Mouse (Mus musculus) heart, postnatal 0 days (tissue): ENCODE results near the gene Carnmt1. TPM values are rescaled to one million over a fixed set of nuclear protein-coding genes. Genes with fewer than 3 reads are reported as not detected.

Experiments
- ATAC-seq: fragments of 200-750 bp; cut with Nextera tagmentation; 2 replicates; pipeline ENCODE4 v1.8.0; 2017; ENCODE audit warnings: low read depth, moderate number of reproducible peaks, moderate library complexity; ENCODE audit not compliant: insufficient read depth
- DNase-seq: peaks from one replicate; pipeline ENCODE4 v3.0.0-alpha.2; 2016; ENCODE audit warnings: low spot score
- H3K27ac ChIP-seq: fragments of 300-500 bp; sonication (generic); 2 replicates; pipeline ENCODE4 v1.5.1; 2014; ENCODE audit warnings: low read depth, mild to moderate bottlenecking
- H3K27me3 ChIP-seq: fragments of 300-500 bp; sonication (generic); 2 replicates; pipeline ENCODE4 v1.6.1; 2014; ENCODE audit warnings: low read length, mixed read lengths; ENCODE audit not compliant: control insufficient read depth, insufficient read depth
- H3K36me3 ChIP-seq: fragments of 300-500 bp; sonication (generic); replicated peaks from 2 replicates; pipeline ENCODE4 v1.6.1; 2014; ENCODE audit warnings: low read length, mixed read lengths; ENCODE audit not compliant: control insufficient read depth, insufficient read depth
- H3K4me1 ChIP-seq: fragments of 300-500 bp; sonication (generic); 2 replicates; pipeline ENCODE4 v1.6.1; 2014; ENCODE audit warnings: antibody characterized with exemption; ENCODE audit not compliant: control insufficient read depth, insufficient read depth
- H3K4me2 ChIP-seq: fragments of 300-500 bp; sonication (generic); 2 replicates; pipeline ENCODE4 v1.6.1; 2014; ENCODE audit warnings: low read depth, mild to moderate bottlenecking, low read length, moderate library complexity
- H3K4me3 ChIP-seq: fragments of 300-500 bp; sonication (generic); 2 replicates; pipeline ENCODE4 v1.5.1; 2014; ENCODE audit warnings: low read depth, low read length
- H3K9ac ChIP-seq: fragments of 300-500 bp; sonication (generic); replicated peaks from 2 replicates; pipeline ENCODE4 v1.6.1; 2014; ENCODE audit warnings: low read depth, low read length, mixed read lengths
- H3K9me3 ChIP-seq: fragments of 300-500 bp; sonication (generic); replicated peaks from 2 replicates; pipeline ENCODE4 v1.6.1; 2016; ENCODE audit warnings: low read length; ENCODE audit not compliant: control insufficient read depth
- CTCF ChIP-seq: IDR thresholded peaks from 2 replicates; pipeline ENCODE4 v1.5.1; 2016; ENCODE audit warnings: antibody characterized with exemption, control low read depth, low read depth
- EP300 ChIP-seq: IDR thresholded peaks from 2 replicates; pipeline ENCODE4 v1.6.1; 2016; ENCODE audit warnings: antibody characterized with exemption, low read depth
- WGBS: fragments of 180-500 bp; shearing (Covaris S2); extraction: QIAGEN DNeasy Blood & Tissue Kit; methylation state at CpG from one replicate; pipeline ENCODE4 v1.1.7; 2014; 5-methylcytosine and 5-hydroxymethylcytosine counted together
- polyA plus RNA-seq: library from polyadenylated mRNA; unstranded; fragments of >200 nt; fragmentation: Nextera tagmentation; extraction: Ambion mirVana; gene quantifications from 2 replicates; pipeline ENCODE4 v1.2.1, GENCODE M21; 2015
- total RNA-seq: library from RNA; depleted of rRNA; stranded (reverse); fragments of >200 nt; gene quantifications from 2 replicates; pipeline ENCODE4 v1.2.3, GENCODE M21; 2014; ENCODE audit warnings: low replicate concordance

Carnmt1 gene
- total and polyA plus RNA-seq, 2 experiments from 2014 or later, result 24.6 to 28.6 TPM

GRCm38 (mm10) chr19:18673116-18673515 is 2.6 kb downstream of the Carnmt1 start:
- Histone ChIP-seq H3K4me1 (peaks cover 19% of the 10 kb centered on the region), H3K27me3 (no peaks in the 10 kb centered on the region), H3K4me2 (peak overlapping the region; percentile 87; the same call in 1 of the 2 replicates), H3K27ac (no peak overlapping the region), H3K36me3 (no peaks in the 10 kb centered on the region), H3K4me3 (no peak overlapping the region), H3K9me3 (no peaks in the 10 kb centered on the region), H3K9ac (no peak overlapping the region; the same call in 1 of the 2 replicates)
- ATAC-seq (no peak), DNase-seq (no peak)
- TF ChIP-seq CTCF (no peak), EP300 (no peak)
- 42% methylated on average over 4 of the region's 4 CpGs for WGBS

DNA sequence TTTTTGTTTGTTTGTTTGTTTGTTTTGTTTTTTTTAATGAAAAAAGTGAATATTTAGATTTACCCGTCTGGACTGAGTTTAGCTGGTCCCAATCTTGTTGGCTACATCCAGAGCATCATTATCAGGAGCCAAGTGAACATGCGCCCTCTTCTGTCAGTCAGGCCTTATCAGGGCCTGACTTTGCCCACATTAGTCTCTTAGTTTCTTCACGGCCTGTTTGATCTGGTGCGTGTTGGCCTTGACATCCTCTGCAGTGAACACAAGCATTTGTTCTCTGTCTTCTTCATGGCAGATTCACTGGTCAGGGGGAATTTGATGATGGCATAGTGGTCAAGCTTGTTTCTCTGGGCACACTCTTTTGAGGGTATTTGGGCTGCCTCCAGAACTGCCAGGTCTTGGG is 11.6 kb downstream of the Carnmt1 start:
- no peak overlapping the region for H3K27ac ChIP-seq
- DNase-seq, result no peak
- no peaks in the 10 kb centered on the region for H3K9me3 ChIP-seq
- WGBS, result 38% methylated on average over 4 of the region's 4 CpGs
- no peak overlapping the region for H3K4me2 ChIP-seq
- peaks cover 24% of the 10 kb centered on the region for H3K36me3 ChIP-seq
- H3K9ac ChIP-seq, result no peak overlapping the region
- H3K27me3 ChIP-seq, result no peaks in the 10 kb centered on the region
- no peak for ATAC-seq
- no peaks in the 10 kb centered on the region for H3K4me1 ChIP-seq
- no peak overlapping the region for H3K4me3 ChIP-seq
- no peak for TF ChIP-seq CTCF
- no peak for TF ChIP-seq EP300

- 70% methylated on average over 3 of the region's 3 CpGs for WGBS
- H3K4me3 ChIP-seq, result no peak overlapping the region
- ATAC-seq (peak; percentile 49; the same call in 1 of the 2 replicates), DNase-seq (peak; percentile 53)
- H3K4me1 ChIP-seq, result no peaks in the 10 kb centered on the region
- H3K9ac ChIP-seq, result no peak overlapping the region
- no peaks in the 10 kb centered on the region for H3K27me3 ChIP-seq
- peak; percentile 74 for TF ChIP-seq CTCF
- TF ChIP-seq EP300, result no peak
- no peaks in the 10 kb centered on the region for H3K9me3 ChIP-seq
- peaks cover 11% of the 10 kb centered on the region; the same call in 1 of the 2 replicates for H3K36me3 ChIP-seq
- no peak overlapping the region for H3K27ac ChIP-seq
- no peak overlapping the region for H3K4me2 ChIP-seq
Observed at GRCm38 (mm10) chr19:18687556-18687955, 17.0 kb downstream of the Carnmt1 start.

GRCm38 (mm10) chr19:18692176-18692575 is 21.6 kb downstream of the Carnmt1 start:
- 28% methylated on average over 3 of the region's 3 CpGs for WGBS
- ATAC-seq, result no peak
- TF ChIP-seq EP300, result no peak
- no peak for TF ChIP-seq CTCF
- Histone ChIP-seq H3K9me3 (no peaks in the 10 kb centered on the region), H3K9ac (no peak overlapping the region), H3K4me2 (no peak overlapping the region), H3K4me1 (no peaks in the 10 kb centered on the region), H3K27me3 (no peaks in the 10 kb centered on the region), H3K27ac (no peak overlapping the region), H3K4me3 (no peak overlapping the region), H3K36me3 (peaks cover 25% of the 10 kb centered on the region; the same call in 1 of the 2 replicates)
- DNase-seq, result no peak

DNA sequence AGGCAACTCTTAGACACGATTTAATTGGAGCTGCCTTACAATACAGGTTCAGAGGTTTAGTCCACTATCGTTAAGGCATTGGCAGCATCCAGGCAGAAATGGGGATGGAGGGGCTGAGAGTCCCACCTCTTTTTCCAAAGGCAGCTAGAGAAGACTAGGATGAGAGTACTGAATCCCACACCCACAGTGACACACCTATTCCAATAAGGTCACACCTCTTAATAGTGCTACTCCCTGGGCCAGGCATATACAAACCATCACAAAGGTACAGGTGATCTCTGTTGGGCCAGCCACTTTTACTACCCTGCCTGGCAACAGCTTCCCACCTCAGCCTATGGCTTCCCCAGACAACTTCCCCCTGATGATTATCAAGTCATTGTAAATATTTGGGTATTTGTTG is 22.2 kb downstream of the Carnmt1 start:
- 84% methylated on average over 2 of the region's 2 CpGs for WGBS
- Histone ChIP-seq H3K4me3 (no peak overlapping the region), H3K4me1 (no peaks in the 10 kb centered on the region), H3K36me3 (peaks cover 27% of the 10 kb centered on the region; the same call in 1 of the 2 replicates), H3K27ac (no peak overlapping the region), H3K9ac (no peak overlapping the region), H3K4me2 (no peak overlapping the region), H3K9me3 (no peaks in the 10 kb centered on the region), H3K27me3 (no peaks in the 10 kb centered on the region)
- TF ChIP-seq CTCF, result no peak
- TF ChIP-seq EP300, result no peak
- no peak for DNase-seq
- ATAC-seq, result no peak

GRCm38 (mm10) chr19:18695116-18695515 is 24.6 kb downstream of the Carnmt1 start:
- no peaks in the 10 kb centered on the region for H3K9me3 ChIP-seq
- H3K4me1 ChIP-seq, result no peaks in the 10 kb centered on the region
- peaks cover 27% of the 10 kb centered on the region; the same call in 1 of the 2 replicates for H3K36me3 ChIP-seq
- no peak overlapping the region for H3K4me2 ChIP-seq
- TF ChIP-seq EP300, result no peak
- no peak overlapping the region for H3K27ac ChIP-seq
- 96% methylated on average over 3 of the region's 3 CpGs for WGBS
- DNase-seq (no peak), ATAC-seq (no peak)
- no peak overlapping the region for H3K9ac ChIP-seq
- H3K27me3 ChIP-seq, result no peaks in the 10 kb centered on the region
- H3K4me3 ChIP-seq, result no peak overlapping the region
